Mouse (Mus musculus) liver, adult 2 months (tissue): ENCODE data around the gene Atp8a2.

ENCODE experiments used
- CTCF ChIP-seq: fragments of 200-500 bp; IDR thresholded peaks from 2 replicates; pipeline ENCODE4 v1.5.1; 2011; ENCODE audit warnings: low read depth, low read length, control low read depth
- POLR2A ChIP-seq: fragments of 200-500 bp; IDR thresholded peaks from 2 replicates; pipeline ENCODE4 v1.6.1; 2011; ENCODE audit warnings: low read length, control low read depth; ENCODE audit not compliant: insufficient read depth; ENCODE audit errors: extremely low read depth

DNA sequence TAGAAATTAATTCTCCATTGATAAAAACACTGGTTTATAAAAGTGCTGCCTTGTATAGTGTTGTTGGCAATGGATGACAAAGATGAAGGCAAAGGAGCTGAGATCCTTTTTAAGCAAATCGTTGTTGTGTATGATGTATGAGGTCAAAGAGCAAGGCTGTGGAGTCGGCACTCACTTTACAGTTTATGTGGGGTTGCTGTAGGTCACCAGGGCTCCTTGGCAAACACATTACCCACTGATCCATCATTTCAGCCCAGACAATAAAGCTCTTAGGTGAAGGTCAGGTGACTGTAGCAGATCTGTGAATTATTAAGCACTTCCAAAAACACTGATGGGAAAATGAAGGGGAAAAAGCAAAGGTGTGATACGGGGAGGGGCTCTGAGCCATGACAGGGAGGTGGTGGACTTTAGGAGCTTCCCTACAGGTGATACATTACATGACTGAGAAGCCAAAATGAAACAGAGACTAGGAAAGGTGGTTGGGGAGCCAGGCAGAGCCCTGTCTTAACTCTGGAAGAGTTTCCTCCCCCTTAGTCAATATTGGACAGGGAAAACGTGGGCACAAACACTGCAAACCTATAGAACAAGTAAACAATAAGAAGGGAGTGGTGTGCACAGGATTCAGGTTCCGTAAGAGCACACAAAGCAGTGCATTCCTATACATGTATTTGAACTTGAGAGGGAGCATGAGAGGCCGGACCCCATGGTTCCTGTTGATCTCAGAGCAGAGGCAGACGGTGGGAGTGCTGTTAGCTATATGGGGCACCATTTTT lies 389.3 kb downstream of the Atp8a2 start:
- TF ChIP-seq CTCF: no peak
- TF ChIP-seq POLR2A: no peak
